Mouse (Mus musculus) ES-E14 (cell line): Measurements from ENCODE around the gene Itpr2. TPM values are rescaled to one million over a fixed set of nuclear protein-coding genes. Genes with fewer than 3 reads are reported as not detected.

Experiments used
- DNase-seq: peaks from one replicate; pipeline ENCODE4 v3.0.0-alpha.2; 2013; ENCODE audit warnings: low read depth, low spot score
- H3K27ac ChIP-seq: 2 replicates; pipeline ENCODE4 v1.5.1; 2012; ENCODE audit warnings: low read depth, mild to moderate bottlenecking, low read length, moderate library complexity, mixed read lengths; ENCODE audit not compliant: poor library complexity, insufficient read depth, severe bottlenecking
- H3K36me3 ChIP-seq: 2 replicates; pipeline ENCODE4 v1.6.1; 2012; ENCODE audit warnings: mild to moderate bottlenecking, low read length, moderate library complexity, mixed read lengths; ENCODE audit not compliant: control insufficient read depth, poor library complexity, insufficient read depth, severe bottlenecking
- H3K4me1 ChIP-seq, 2 experiments: fragments of 150-350 bp in 1 of 2; sonication (generic) in 1 of 2; 2 replicates each; pipeline ENCODE4 v1.6.1; 2012; ENCODE audit warnings: low read length in 2 of 2, mild to moderate bottlenecking in 1 of 2, mixed read lengths in 1 of 2; ENCODE audit not compliant: control insufficient read depth in 2 of 2, insufficient read depth in 2 of 2, poor library complexity in 1 of 2
- H3K4me3 ChIP-seq, 2 experiments: fragments of 150-350 bp in 1 of 2; sonication (generic) in 1 of 2; 2 replicates each; pipeline ENCODE4 v1.5.1; 2012; ENCODE audit warnings: low read length in 2 of 2, low read depth in 1 of 2, mild to moderate bottlenecking in 1 of 2, mixed read lengths in 1 of 2; ENCODE audit not compliant: insufficient read depth in 1 of 2, poor library complexity in 1 of 2, severe bottlenecking in 1 of 2
- H3K9ac ChIP-seq: 2 replicates; pipeline ENCODE4 v1.6.1; 2012; ENCODE audit warnings: low read depth, mild to moderate bottlenecking, low read length, mixed read lengths; ENCODE audit not compliant: poor library complexity, insufficient read depth, severe bottlenecking
- H3K9me3 ChIP-seq: fragments of 150-350 bp; sonication (generic); 2 replicates; pipeline ENCODE4 v1.6.1; 2012; ENCODE audit warnings: low read depth, mild to moderate bottlenecking, low read length; ENCODE audit not compliant: control insufficient read depth, insufficient read depth
- CHD2 ChIP-seq: IDR thresholded peaks from 2 replicates; pipeline ENCODE4 v1.6.1; 2014; ENCODE audit warnings: mild to moderate bottlenecking, low read depth, low read length, inconsistent platforms
- HCFC1 ChIP-seq: IDR thresholded peaks from 2 replicates; pipeline ENCODE4 v1.6.1; 2012; ENCODE audit warnings: low read length, inconsistent platforms, borderline replicate concordance; ENCODE audit not compliant: insufficient read depth
- MAFK ChIP-seq: IDR thresholded peaks from 2 replicates; pipeline ENCODE4 v1.6.1; 2014; ENCODE audit warnings: mild to moderate bottlenecking, low read depth, low read length, inconsistent platforms; ENCODE audit not compliant: insufficient read depth
- ZC3H11A ChIP-seq: IDR thresholded peaks from 2 replicates; pipeline ENCODE4 v1.6.1; 2012; ENCODE audit warnings: low read depth, mild to moderate bottlenecking, inconsistent platforms, low read length, borderline replicate concordance
- ZNF384 ChIP-seq: IDR thresholded peaks from 2 replicates; pipeline ENCODE4 v1.6.1; 2012; ENCODE audit warnings: low read depth, low read length, inconsistent platforms
- in situ Hi-C, 2 experiments: fragments of 600-800 bp; cut with MboI; formaldehyde crosslinking; loops; one replicate each; pipeline ENCODE4 v1.15.1; 2025; ENCODE audit warnings: low sequenced_read_pairs in 2 of 2, inconsistent platforms in 1 of 2; ENCODE audit not compliant: unreplicated experiment in 2 of 2
- total RNA-seq: library from RNA; depleted of rRNA; stranded (reverse); fragments of 300-350 nt; gene quantifications from 2 replicates; pipeline ENCODE4 v1.2.3, GENCODE M21; 2012

The Itpr2 gene
- total RNA-seq, 1 experiment = 1.5 TPM

GRCm38 (mm10) chr6:146273256-146273655 is 228.8 kb downstream of the Itpr2 start:
- no peak for TF ChIP-seq ZC3H11A
- TF ChIP-seq MAFK = no peak
- no peak for TF ChIP-seq ZNF384
- TF ChIP-seq HCFC1 = no peak
- TF ChIP-seq CHD2 = no peak
- no peak overlapping the region for H3K9ac ChIP-seq
- H3K36me3 ChIP-seq = no peaks in the 10 kb centered on the region
- H3K9me3 ChIP-seq = no peaks in the 10 kb centered on the region
- no peak overlapping the region for H3K4me3 ChIP-seq
- in situ Hi-C loops = no loop called here
- H3K27ac ChIP-seq = no peak overlapping the region
- no peaks in the 10 kb centered on the region for H3K4me1 ChIP-seq
- no peak for DNase-seq

GRCm38 (mm10) chr6:146272253-146273036 is 229.6 kb downstream of the Itpr2 start:
- H3K27ac ChIP-seq = no peak overlapping the region
- no peak overlapping the region for H3K9ac ChIP-seq
- no peaks in the 10 kb centered on the region for H3K4me1 ChIP-seq
- H3K36me3 ChIP-seq = no peaks in the 10 kb centered on the region
- H3K4me3 ChIP-seq = no peak overlapping the region
- in situ Hi-C loops = no loop called here
- TF ChIP-seq HCFC1 (no peak), ZC3H11A (peak; percentile 30; the same call in 1 of the 2 replicates)
- peak; percentile 54 for DNase-seq
- H3K9me3 ChIP-seq = no peaks in the 10 kb centered on the region

- TF ChIP-seq CHD2 = no peak
- TF ChIP-seq ZC3H11A = no peak
- peak; percentile 86 for TF ChIP-seq MAFK
- Histone ChIP-seq H3K36me3 (no peaks in the 10 kb centered on the region), H3K4me1 (no peaks in the 10 kb centered on the region), H3K27ac (no peak overlapping the region), H3K9me3 (no peaks in the 10 kb centered on the region), H3K4me3 (no peak overlapping the region), H3K9ac (no peak overlapping the region)
- in situ Hi-C loops = no loop called here
- DNase-seq = no peak
Measured at GRCm38 (mm10) chr6:146270776-146271533, 231.1 kb downstream of the Itpr2 start.

GRCm38 (mm10) chr6:146270162-146270561 is 231.9 kb downstream of the Itpr2 start:
- in situ Hi-C loops = no loop called here
- Histone ChIP-seq H3K4me1 (no peaks in the 10 kb centered on the region), H3K27ac (no peak overlapping the region), H3K9ac (no peak overlapping the region), H3K4me3 (no peak overlapping the region), H3K9me3 (no peaks in the 10 kb centered on the region), H3K36me3 (no peaks in the 10 kb centered on the region)
- DNase-seq = no peak
- no peak for TF ChIP-seq CHD2
